ENCODE assay signal across 30 mouse cellular contexts in the genomic region with DNA sequence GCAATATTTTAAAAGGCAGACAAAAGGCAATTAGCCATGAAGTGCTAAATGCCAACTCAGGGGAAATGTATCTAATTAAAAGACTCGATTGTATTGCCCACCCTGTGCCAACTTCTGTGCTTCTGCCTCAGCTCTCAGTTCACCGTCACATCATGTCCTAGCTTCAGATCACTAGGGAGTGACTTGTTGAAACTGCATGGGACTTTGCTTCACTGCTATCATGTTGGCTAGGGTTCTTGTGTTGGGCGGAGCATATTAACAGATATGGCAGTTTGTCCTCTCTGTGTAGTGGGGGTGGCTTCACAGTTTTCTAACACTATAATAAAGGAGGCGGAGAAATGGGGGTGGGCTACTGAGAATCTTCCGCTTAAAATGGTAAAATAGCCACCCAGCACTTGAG.
"Had no signal": no experiment of that assay in that cellular context is flagged by ENCODE, and none has a peak within 500 bp of the region (broad histone marks: within the 10 kb centered on the region; RNA-seq: fewer than 3 reads in every experiment).

No protein-coding gene starts in this region.

- H3K9ac ChIP-seq: limb, embryonic 12.5 days; limb, embryonic 13.5 days; limb, embryonic 15.5 days; liver, embryonic 12.5 days; liver, embryonic 13.5 days; liver, embryonic 14.5 days; liver, embryonic 15.5 days; liver, postnatal 0 days; lung, embryonic 14.5 days; lung, embryonic 15.5 days; midbrain, embryonic 12.5 days; midbrain, embryonic 13.5 days; neural tube, embryonic 12.5 days had no signal

- ATAC-seq: liver, embryonic 12.5 days; liver, postnatal 0 days; lung, postnatal 0 days; midbrain, embryonic 13.5 days; midbrain, embryonic 16.5 days had no signal

- H3K27me3 ChIP-seq: limb, embryonic 12.5 days; limb, embryonic 13.5 days; limb, embryonic 15.5 days; liver, embryonic 12.5 days; liver, embryonic 13.5 days; liver, embryonic 15.5 days; lung, embryonic 15.5 days; megakaryocyte, embryonic 14.5 days; midbrain, embryonic 12.5 days; midbrain, embryonic 13.5 days; neural tube, embryonic 12.5 days had no signal

- H3K9me3 ChIP-seq: limb, embryonic 10.5 days; limb, embryonic 12.5 days; limb, embryonic 13.5 days; limb, embryonic 15.5 days; liver, embryonic 12.5 days; liver, embryonic 13.5 days; liver, embryonic 15.5 days; lung, embryonic 15.5 days; midbrain, embryonic 10.5 days; midbrain, embryonic 12.5 days; midbrain, embryonic 13.5 days; neural tube, embryonic 12.5 days had no signal

- H3K4me2 ChIP-seq: limb, embryonic 12.5 days; limb, embryonic 13.5 days; limb, embryonic 15.5 days; liver, embryonic 12.5 days; liver, embryonic 13.5 days; liver, embryonic 15.5 days; lung, embryonic 14.5 days; lung, embryonic 15.5 days; midbrain, embryonic 12.5 days; midbrain, embryonic 13.5 days; neural tube, embryonic 12.5 days had no signal

- H3K36me3 ChIP-seq: limb, embryonic 10.5 days; limb, embryonic 12.5 days; limb, embryonic 13.5 days; limb, embryonic 15.5 days; liver, embryonic 12.5 days; liver, embryonic 13.5 days; liver, embryonic 15.5 days; lung, embryonic 15.5 days; midbrain, embryonic 10.5 days; midbrain, embryonic 12.5 days; midbrain, embryonic 13.5 days; neural tube, embryonic 12.5 days had no signal

- H3K4me3 ChIP-seq: left cerebral cortex, adult 2 months; limb, embryonic 10.5 days; limb, embryonic 12.5 days; limb, embryonic 13.5 days; limb, embryonic 15.5 days; liver, embryonic 12.5 days; liver, embryonic 13.5 days; liver, embryonic 15.5 days; lung, embryonic 15.5 days; megakaryocyte, embryonic 14.5 days; midbrain, embryonic 10.5 days; midbrain, embryonic 12.5 days; midbrain, embryonic 13.5 days; myocyte; neural tube, embryonic 12.5 days had no signal

- H3K27ac ChIP-seq: left cerebral cortex, adult 2 months; limb, embryonic 10.5 days; limb, embryonic 12.5 days; limb, embryonic 13.5 days; limb, embryonic 15.5 days; liver, embryonic 12.5 days; liver, embryonic 13.5 days; liver, embryonic 14.5 days; liver, embryonic 15.5 days; lung, embryonic 15.5 days; macrophage; midbrain, embryonic 10.5 days; midbrain, embryonic 12.5 days; midbrain, embryonic 13.5 days; neural tube, embryonic 12.5 days had no signal

- H3K4me1 ChIP-seq: limb, embryonic 10.5 days; limb, embryonic 12.5 days; limb, embryonic 13.5 days; limb, embryonic 15.5 days; liver, embryonic 12.5 days; liver, embryonic 13.5 days; liver, embryonic 15.5 days; lung, embryonic 15.5 days; megakaryocyte, embryonic 14.5 days; midbrain, embryonic 10.5 days; midbrain, embryonic 12.5 days; midbrain, embryonic 13.5 days; neural tube, embryonic 12.5 days had no signal

- DNase-seq: left cerebral cortex, postnatal 4 days; liver; liver, embryonic 13.5 days; liver, postnatal 0 days; lung, adult 18-20 months; lung, adult 2 months; lung, embryonic 14.5 days; lung, postnatal 10 days; lung, postnatal 14 days; lung, postnatal 36 days; lung, postnatal 4 days; midbrain, embryonic 14.5 days had no signal
